20 mouse cellular contexts compared by ENCODE assay signal in genomic region chr10:39525431-39525830, GRCm38 (mm10).
A peak's percentile ranks its signal among the peaks of the same experiment; 100 is the strongest.
DNase-seq lines count a peak whose midpoint lies in the region; ATAC-seq and TF ChIP-seq lines count a peak whose summit lies in the region.
"Had no signal": no experiment of that assay in that cellular context is flagged by ENCODE, and none has a peak within 500 bp of the region (broad histone marks: within the 10 kb centered on the region; RNA-seq: fewer than 3 reads in every experiment).

No protein-coding gene starts in this region.

- 0 out of 2 replicates have a peak overlapping the region, but pooled peaks have one; percentile 18 for H3K27ac ChIP-seq in embryonic facial prominence, embryonic 12.5 days
- H3K27ac ChIP-seq in embryonic facial prominence, embryonic 10.5 days (replicated peaks): no peak overlapping the region
- H3K27ac ChIP-seq in intestine, embryonic 16.5 days (ENCODE audit: low read length): peak overlapping the region; percentile 14; the same call in 1 of the 2 replicates
- no peak overlapping the region for H3K27ac ChIP-seq in intestine, embryonic 15.5 days
- H3K27ac ChIP-seq in midbrain, postnatal 0 days (ENCODE audit: low read depth, low read length): 0 out of 2 replicates have a peak overlapping the region, but pooled peaks have one; percentile 7
- H3K27ac ChIP-seq: heart, adult 2 months; heart, embryonic 13.5 days; liver, embryonic 13.5 days had no signal

- H3K27me3 ChIP-seq in embryonic facial prominence, embryonic 12.5 days: no peaks in the 10 kb centered on the region
- H3K27me3 ChIP-seq in embryonic facial prominence, embryonic 10.5 days (replicated peaks; ENCODE audit: low read depth, poor library complexity, severe bottlenecking): no peaks in the 10 kb centered on the region
- no peaks in the 10 kb centered on the region for H3K27me3 ChIP-seq in intestine, embryonic 16.5 days (replicated peaks; ENCODE audit: control insufficient read depth, insufficient read depth, low read length)
- no peaks in the 10 kb centered on the region for H3K27me3 ChIP-seq in intestine, embryonic 15.5 days (replicated peaks)
- H3K27me3 ChIP-seq in midbrain, postnatal 0 days (ENCODE audit: insufficient read depth, low read length): no peaks in the 10 kb centered on the region
- H3K27me3 ChIP-seq: heart, embryonic 13.5 days; liver, embryonic 13.5 days had no signal

- H3K4me2 ChIP-seq in embryonic facial prominence, embryonic 12.5 days (replicated peaks): no peak overlapping the region
- H3K4me2 ChIP-seq in intestine, embryonic 16.5 days (ENCODE audit: low read depth, low read length): no peak overlapping the region
- no peak overlapping the region for H3K4me2 ChIP-seq in intestine, embryonic 15.5 days (replicated peaks)
- no peak overlapping the region for H3K4me2 ChIP-seq in midbrain, postnatal 0 days (ENCODE audit: low read depth, low read length, poor library complexity, severe bottlenecking)
- H3K4me2 ChIP-seq: heart, embryonic 13.5 days; liver, embryonic 13.5 days had no signal

- DNase-seq in embryonic facial prominence, embryonic 10.5 days (ENCODE audit: low spot score): no peak
- DNase-seq in ES-CJ7 (ENCODE audit: low read depth, low spot score) (peak; percentile 61), MN1 (ENCODE audit: low spot score) (no peak)
- DNase-seq in midbrain, postnatal 0 days (ENCODE audit: low spot score): no peak
- no peak for DNase-seq in right cerebral cortex, postnatal 36 days (ENCODE audit: low spot score in 2 of 2)
- DNase-seq: adrenal gland, postnatal 36 days; cerebellum, adult 9-10 months; forebrain, postnatal 0 days; gastrocnemius, postnatal 36 days; heart, adult 2 months; heart, postnatal 14 days; kidney, postnatal 36 days; liver, embryonic 13.5 days; lung, adult 2 months; lung, postnatal 14 days; thymus, adult 2 months had no signal

- TF ChIP-seq CTCF in midbrain, postnatal 0 days (IDR thresholded peaks at IDR 0.05): no peak

- peaks cover 8% of the 10 kb centered on the region for H3K36me3 ChIP-seq in embryonic facial prominence, embryonic 12.5 days
- peaks cover 49% of the 10 kb centered on the region for H3K36me3 ChIP-seq in embryonic facial prominence, embryonic 10.5 days (replicated peaks)
- 0 out of 2 replicates have a peak, but pooled peaks cover 3% of the 10 kb centered on the region for H3K36me3 ChIP-seq in intestine, embryonic 16.5 days (ENCODE audit: control insufficient read depth, insufficient read depth, low read length)
- no peaks in the 10 kb centered on the region for H3K36me3 ChIP-seq in intestine, embryonic 15.5 days
- peaks cover 19% of the 10 kb centered on the region for H3K36me3 ChIP-seq in midbrain, postnatal 0 days (ENCODE audit: insufficient read depth, low read length)

- H3K4me3 ChIP-seq in embryonic facial prominence, embryonic 12.5 days: no peak overlapping the region
- H3K4me3 ChIP-seq in embryonic facial prominence, embryonic 10.5 days: no peak overlapping the region
- no peak overlapping the region for H3K4me3 ChIP-seq in intestine, embryonic 16.5 days (ENCODE audit: low read length)
- H3K4me3 ChIP-seq in intestine, embryonic 15.5 days (replicated peaks): no peak overlapping the region
- H3K4me3 ChIP-seq in midbrain, postnatal 0 days (ENCODE audit: low read depth, low read length): no peak overlapping the region
- H3K4me3 ChIP-seq: heart, adult 2 months; heart, embryonic 13.5 days; liver, embryonic 13.5 days had no signal

- no peak overlapping the region for H3K9ac ChIP-seq in embryonic facial prominence, embryonic 12.5 days
- H3K9ac ChIP-seq in intestine, embryonic 16.5 days (ENCODE audit: low read depth, low read length): no peak overlapping the region
- no peak overlapping the region for H3K9ac ChIP-seq in intestine, embryonic 15.5 days
- no peak overlapping the region for H3K9ac ChIP-seq in midbrain, postnatal 0 days (replicated peaks; ENCODE audit: low read length, poor library complexity, severe bottlenecking)
- H3K9ac ChIP-seq: forebrain, postnatal 0 days; heart, embryonic 13.5 days; liver, embryonic 13.5 days had no signal

- no peak for ATAC-seq in embryonic facial prominence, embryonic 12.5 days (ENCODE audit: insufficient number of reproducible peaks, insufficient read depth, low FRiP score, low TSS enrichment)
- no peak for ATAC-seq in intestine, embryonic 16.5 days
- ATAC-seq in intestine, embryonic 15.5 days: no peak
- no peak for ATAC-seq in midbrain, postnatal 0 days (ENCODE audit: low FRiP score)
- ATAC-seq: forebrain, postnatal 0 days had no signal

- no peaks in the 10 kb centered on the region for H3K9me3 ChIP-seq in embryonic facial prominence, embryonic 12.5 days
- no peaks in the 10 kb centered on the region for H3K9me3 ChIP-seq in embryonic facial prominence, embryonic 10.5 days
- H3K9me3 ChIP-seq in intestine, embryonic 16.5 days (ENCODE audit: control insufficient read depth, low read length): no peaks in the 10 kb centered on the region
- no peaks in the 10 kb centered on the region for H3K9me3 ChIP-seq in intestine, embryonic 15.5 days
- no peaks in the 10 kb centered on the region for H3K9me3 ChIP-seq in midbrain, postnatal 0 days (ENCODE audit: low read length)
- H3K9me3 ChIP-seq: heart, embryonic 13.5 days; liver, embryonic 13.5 days had no signal

- WGBS in embryonic facial prominence, embryonic 12.5 days: 88% methylated on average over 13 of the region's 13 CpGs
- WGBS in embryonic facial prominence, embryonic 10.5 days: 87% methylated on average over 13 of the region's 13 CpGs
- WGBS in intestine, embryonic 16.5 days: 87% methylated on average over 13 of the region's 13 CpGs
- WGBS in intestine, embryonic 15.5 days: 89% methylated on average over 13 of the region's 13 CpGs
- 83% methylated on average over 13 of the region's 13 CpGs for WGBS in midbrain, postnatal 0 days

- peaks cover 38% of the 10 kb centered on the region for H3K4me1 ChIP-seq in embryonic facial prominence, embryonic 12.5 days
- H3K4me1 ChIP-seq in embryonic facial prominence, embryonic 10.5 days: peaks cover 52% of the 10 kb centered on the region
- peaks cover 15% of the 10 kb centered on the region for H3K4me1 ChIP-seq in intestine, embryonic 16.5 days (ENCODE audit: control insufficient read depth, insufficient read depth, low read length)
- H3K4me1 ChIP-seq in intestine, embryonic 15.5 days (replicated peaks): peaks cover 17% of the 10 kb centered on the region
- H3K4me1 ChIP-seq in midbrain, postnatal 0 days (ENCODE audit: insufficient read depth, low read length): 0 out of 2 replicates have a peak, but pooled peaks cover 3% of the 10 kb centered on the region

Comparison
In these comparisons a context has a peak if more than half of its experiments do, and no peak if none do; other contexts are left out.
1. H3K27ac ChIP-seq: peak in embryonic facial prominence, embryonic 12.5 days (single experiment), intestine, embryonic 16.5 days (single experiment) and midbrain, postnatal 0 days (single experiment); none in embryonic facial prominence, embryonic 10.5 days (single experiment) and intestine, embryonic 15.5 days (single experiment).